Mouse (Mus musculus) neutrophil, adult 59 days (primary cell): ENCODE data around the gene Gm21366. TPM values are rescaled to one million over a fixed set of nuclear protein-coding genes. Genes with fewer than 3 reads are reported as not detected.

Source experiments
- total RNA-seq, 2 experiments: library from RNA; stranded (reverse); gene quantifications; 1 replicate in 1 of 2; 2 replicates in 1 of 2; pipeline ENCODE4 v1.2.4; 2023

Gm21366 gene
- not detected for total RNA-seq

DNA sequence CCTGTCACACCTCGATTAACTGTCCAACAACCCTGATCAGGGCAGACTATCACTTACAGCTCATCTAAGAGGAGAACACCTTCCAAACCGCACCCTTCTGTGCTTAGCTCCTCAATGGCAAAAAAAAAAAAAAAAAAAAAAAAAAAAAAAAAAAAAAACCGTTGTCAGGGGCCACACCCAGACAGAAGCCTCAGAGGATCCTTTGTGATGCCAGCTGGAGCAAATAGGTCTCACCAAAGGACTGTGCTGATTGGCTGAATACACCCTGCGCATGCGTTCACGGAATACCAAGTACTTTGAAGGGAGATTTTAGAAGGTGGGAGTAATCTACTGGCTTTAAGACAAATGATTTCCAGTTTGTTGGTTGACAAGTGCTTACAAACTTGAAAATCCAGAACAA, at the start of gene Gm21366:
Gene Gm21366 (minus strand): TSS at position 101 of the 400 bp plus-strand sequence.

